Mouse (Mus musculus): ENCODE results near the gene Pofut1.
"Not testable (repeated sequence)": the region's sequence is repeated elsewhere in the genome, so short reads cannot be mapped to it uniquely, and the experiment has no call there.

The Pofut1 gene

DNA sequence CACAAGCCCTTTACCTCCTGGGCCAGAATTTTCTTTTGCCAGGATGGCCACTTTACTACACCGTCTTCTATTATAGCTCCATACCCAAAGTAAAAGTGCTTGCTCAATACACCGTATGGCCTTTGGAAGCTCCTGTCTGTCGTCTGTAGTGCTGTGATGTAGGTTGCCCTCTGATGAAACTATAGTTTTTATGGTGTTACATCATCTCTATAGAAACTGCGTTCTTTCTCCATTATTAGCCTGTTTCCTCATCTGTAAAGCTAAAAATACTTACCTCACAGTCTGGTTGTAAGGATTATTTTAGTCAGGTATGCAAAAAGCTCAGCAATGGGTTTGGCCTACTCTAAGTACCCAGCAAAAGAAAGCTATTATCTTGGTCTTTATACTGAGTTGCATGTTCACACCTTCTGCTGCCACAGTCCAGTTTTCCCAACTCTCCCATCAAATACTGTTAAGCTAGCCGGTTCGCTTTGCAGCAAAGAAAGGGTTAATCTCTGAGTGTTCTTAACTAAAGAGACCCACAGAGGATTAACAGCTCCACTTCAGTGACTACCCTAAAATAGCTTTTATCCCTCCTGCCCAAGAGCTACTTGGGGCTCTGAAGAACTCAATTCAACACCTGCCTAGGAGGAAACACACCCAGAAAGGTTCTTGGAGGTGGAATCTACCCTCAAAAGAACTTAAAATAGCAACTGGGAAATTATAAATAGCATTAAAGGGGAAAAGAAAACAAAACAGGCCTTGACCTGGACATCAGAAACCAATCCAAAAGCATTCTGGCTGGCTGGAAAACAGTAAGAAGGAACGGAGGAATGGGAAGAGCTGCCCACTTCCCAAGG lies 2.1 kb upstream of the Pofut1 start:
- DNase-seq (ENCODE audit: low read depth, low spot score), result no peak

DNA sequence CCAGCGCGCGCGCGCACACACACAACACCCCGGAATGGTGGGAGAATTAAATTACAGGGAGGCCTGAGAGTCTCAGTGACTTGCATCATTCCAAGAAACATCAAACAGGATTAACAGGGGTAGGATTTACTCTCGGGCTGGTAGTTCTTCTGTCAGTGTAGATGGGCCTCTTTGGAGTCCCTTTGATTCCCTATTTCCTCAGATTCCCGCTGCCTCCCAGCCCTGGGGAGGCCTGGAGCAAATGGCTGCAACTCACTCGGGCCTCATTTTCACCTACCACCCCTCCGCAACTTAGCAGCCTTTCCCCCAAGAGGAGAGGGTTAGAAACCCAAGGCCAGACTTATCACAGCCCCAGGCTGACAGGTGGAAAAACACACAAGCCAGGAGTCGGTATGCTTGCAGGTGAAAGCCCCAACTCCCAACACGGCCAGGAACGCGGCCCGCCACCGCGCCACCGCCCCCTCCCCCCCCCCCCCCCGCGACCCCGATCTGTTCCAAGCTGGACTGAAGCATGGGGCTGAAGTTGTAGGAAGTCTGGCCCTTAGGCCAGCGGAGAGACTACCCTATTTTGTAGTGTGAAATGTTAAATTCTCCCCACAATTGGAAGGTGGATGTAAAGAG lies 1.4 kb upstream of the Pofut1 start:
- DNase-seq (ENCODE audit: low read depth, low spot score), result peak; percentile 12

DNA sequence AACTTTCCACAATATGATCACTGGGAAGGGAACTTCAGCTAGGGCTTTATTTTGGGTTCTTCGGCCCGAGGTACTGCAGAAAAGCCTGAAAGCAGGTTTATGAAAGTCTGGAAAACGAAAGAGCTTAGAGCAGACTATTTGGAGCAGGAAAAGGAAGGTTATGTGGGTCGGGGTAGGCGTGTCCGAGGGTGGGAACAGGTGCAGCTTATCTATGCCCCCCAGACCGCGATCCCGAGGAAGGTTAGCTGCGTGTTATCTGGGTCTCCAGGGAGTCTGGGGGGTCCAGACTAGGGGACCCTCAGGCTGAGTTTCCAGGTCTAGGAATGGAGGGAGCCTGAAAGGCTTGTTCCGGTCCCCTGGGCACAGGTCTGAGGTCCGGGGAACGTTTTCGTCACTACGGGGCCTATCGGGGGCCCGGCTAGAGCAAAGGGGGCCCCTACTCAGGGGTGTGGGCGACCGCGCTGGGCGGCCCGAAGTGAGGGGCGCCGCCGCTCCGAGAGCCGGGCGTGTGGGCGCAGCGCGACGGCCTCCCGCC lies 565 bp upstream of the Pofut1 start:
- peak; percentile 13 for DNase-seq (ENCODE audit: low read depth, low spot score)

DNA sequence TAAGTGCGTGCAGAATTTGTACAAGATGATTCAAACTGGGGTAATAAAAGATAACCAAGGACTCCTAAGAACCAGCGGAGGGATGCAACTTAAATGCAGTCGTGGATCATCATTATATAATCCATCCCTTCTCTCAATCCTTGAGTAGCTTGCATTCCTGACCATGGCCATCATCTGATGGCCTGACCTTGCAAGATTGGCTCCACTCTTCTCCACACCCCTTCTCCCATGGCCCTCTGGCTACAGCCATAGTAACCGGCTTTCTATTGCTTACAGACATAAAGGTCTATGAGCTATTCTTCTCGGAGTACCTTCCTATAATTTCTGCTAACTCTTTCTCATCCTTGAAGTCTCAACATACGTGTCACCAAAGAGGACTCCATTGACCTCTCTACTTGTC lies 823 bp downstream of the Pofut1 start:
- DNase-seq (ENCODE audit: low read depth, low spot score), result no peak

DNA sequence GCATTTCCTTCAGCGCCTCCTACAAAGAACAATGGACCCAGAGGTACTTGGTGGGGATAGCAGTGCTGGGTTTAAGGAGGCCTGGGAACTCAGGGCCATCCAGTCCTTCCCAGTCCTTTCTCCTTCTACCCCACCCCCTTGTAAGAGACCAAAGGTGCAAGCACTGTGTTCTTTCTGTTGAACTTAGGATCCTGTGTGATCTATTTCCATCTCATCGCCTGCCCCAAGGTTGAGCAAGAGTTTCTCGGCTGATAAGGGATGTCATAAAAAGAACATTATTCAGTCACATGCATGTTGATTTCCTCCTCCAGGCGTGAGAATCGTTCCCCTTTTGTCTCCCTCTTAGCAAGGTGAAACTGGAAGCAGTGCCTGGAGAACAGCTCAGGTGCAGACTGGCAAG lies 8.4 kb downstream of the Pofut1 start:
- DNase-seq (ENCODE audit: low read depth, low spot score), result no peak

DNA sequence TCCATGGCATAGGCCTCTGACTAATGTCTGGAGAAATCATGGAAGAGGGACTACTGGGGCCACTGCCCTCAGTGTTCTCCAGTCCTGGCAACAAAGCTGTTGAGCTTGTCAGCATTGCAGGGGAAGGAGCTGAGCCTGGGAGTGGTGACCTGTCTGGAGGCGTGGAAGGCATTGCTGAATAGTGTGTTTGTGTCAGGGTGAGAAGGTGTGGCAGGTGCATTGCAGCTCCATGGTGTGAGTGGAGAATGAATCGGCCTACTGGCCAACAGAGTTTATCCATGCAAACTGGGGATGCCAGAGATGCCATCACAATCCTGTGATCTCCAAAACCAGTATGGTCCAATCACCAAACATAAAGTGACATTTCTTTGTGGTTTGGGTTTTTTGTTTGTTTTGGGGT lies 15.3 kb downstream of the Pofut1 start:
- no peak for DNase-seq (ENCODE audit: low read depth, low spot score)

DNA sequence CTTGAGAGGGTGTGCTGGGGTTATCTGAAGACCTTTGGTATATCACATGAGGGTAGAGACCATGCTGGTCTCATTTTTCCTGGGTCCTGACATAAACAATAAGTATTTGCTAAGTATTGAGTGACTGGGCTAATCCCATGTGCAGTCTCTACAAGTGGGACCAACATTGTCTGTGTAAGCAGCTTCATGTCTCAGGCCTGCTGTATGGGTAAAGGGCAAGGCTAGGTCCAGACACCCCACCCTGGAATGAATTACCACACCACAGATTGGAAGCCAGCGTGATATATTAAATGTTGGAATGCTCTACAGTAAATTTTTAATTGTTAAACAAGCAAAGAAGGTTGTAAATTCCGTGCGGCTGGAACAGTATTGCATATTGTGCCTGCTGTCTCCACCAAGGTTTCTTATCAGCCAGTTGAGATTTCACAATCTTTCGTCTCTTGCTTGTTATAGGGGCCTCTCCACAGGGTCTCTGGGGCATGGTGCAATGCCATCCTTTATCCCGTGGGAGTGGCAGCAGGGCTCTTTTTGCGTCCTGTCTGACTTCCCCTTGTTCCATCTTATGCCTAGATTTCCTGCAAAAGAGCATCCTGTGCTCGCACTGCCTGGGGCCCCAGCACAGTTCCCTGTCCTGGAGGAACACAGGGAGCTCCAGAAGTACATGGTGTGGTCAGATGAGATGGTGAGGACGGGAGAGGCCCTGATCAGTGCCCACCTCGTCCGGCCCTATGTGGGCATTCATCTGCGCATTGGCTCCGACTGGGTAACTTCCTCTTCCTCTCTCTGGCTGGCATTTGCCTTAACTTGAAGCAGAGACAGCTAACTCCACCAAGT lies 17.9 kb downstream of the Pofut1 start:
- no peak for DNase-seq (ENCODE audit: low read depth, low spot score)

DNA sequence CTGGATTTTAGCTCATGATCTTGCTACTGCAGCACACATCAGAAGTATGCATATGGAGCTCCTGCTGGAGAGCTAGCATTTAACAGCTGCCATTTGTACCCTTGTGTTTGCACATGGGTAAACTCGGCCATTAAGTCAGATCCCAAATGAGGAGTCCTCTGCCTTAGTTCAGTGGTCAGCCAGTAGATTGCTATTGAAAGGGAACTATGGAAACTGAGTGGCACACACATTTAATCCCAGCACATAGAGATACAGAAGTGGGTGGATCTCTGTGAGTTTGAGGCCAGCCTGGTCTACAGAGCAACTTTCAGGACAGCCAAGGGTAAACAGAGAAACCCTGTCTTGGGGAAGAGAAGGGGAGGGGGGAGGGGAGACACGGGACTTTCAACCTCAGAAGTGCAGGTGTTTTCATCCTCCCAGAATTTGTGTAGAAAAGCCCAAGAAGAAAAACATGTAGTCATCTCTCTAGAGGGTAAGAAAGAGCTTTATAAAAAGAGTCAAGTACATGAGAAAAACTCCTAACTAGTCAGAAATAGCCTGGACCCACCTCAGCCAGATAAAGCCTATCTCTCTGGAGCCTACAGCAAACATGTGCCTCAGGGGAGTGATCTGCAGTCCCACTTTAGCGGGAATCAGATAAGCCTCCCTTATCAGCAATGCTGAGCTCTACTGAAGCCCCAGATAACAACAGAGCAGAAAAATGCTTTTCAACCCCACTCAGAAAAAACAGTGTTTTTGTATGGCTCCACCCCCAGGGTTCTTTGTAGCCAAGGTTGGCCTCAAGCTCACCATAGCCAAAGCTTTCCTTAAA lies 18.7 kb downstream of the Pofut1 start:
- no peak for DNase-seq (ENCODE audit: low read depth, low spot score)

DNA sequence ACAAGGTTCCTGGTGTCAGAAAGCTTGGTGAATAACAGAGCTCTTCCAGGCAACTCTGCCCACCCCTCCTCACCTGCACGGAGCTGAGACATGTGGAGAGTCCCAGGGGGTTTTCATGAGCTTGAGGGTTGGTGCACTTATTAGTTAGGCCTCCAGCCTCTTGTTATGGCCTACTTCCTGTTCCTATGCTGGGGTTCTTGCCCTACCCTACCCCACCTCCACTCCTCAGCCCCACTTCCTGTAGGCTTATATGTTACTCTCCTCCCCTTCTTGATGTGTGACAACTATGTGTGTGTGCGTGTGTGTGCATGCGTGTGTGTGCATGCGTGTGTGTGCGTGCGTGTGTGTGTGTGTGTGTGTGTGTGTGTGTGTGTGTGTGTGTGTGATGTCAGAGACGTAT lies 21.7 kb downstream of the Pofut1 start:
- DNase-seq (ENCODE audit: low read depth, low spot score), result no peak

DNA sequence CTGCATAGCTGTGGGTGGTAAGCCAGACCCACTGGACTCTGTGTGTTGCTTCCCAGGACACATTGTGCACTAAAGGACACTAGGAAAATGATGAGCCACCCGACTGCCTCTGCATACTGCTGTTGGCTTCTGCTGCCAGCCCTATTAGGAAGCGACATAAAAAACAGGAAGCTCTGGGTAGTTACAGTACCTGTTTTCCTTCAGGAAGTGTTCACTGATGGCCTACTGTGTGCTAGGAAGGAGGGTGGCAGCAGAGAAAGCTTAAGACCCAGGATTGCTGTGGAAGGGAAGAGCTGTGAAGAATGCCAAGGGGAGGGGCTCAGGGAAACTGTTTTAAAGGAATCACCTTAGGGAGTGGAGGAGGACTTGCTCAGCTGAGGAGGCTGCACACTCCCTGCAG lies 26.0 kb downstream of the Pofut1 start:
- no peak for DNase-seq (ENCODE audit: low read depth, low spot score)

DNA sequence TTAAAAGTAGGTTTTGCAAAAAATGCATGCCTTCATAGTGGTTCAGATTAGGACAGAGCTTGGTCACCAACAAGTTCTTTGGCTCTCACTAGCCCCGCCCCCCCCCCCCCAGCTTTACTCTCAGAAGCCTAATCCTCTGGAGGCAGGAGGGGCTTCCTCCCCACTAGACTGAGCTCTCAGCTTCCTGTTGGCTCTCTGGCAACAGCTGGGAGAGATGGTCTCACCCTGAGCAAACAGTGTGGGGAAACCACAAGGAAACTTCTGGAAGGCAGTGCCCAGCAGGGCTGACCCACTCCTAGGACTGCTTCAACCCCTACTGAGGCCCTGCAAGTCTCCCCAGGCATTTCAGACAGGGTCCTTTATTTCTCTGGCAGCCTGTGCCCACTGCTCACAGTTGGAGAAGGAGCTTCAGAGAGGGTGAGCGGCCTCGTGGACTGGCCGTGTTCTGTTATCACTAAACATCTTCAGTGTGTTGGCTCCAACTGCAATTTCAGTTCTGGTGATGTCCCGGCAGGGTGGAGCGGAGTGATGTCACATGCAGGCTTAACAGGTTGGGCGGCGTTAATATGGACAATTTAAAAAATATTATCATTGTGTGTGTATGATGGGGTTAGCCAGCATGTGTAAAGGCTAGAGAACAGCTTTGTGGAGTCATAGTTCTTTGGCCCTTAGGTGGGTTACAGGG lies 29.0 kb downstream of the Pofut1 start:
- DNase-seq (ENCODE audit: low read depth, low spot score), result not testable (repeated sequence)

DNA sequence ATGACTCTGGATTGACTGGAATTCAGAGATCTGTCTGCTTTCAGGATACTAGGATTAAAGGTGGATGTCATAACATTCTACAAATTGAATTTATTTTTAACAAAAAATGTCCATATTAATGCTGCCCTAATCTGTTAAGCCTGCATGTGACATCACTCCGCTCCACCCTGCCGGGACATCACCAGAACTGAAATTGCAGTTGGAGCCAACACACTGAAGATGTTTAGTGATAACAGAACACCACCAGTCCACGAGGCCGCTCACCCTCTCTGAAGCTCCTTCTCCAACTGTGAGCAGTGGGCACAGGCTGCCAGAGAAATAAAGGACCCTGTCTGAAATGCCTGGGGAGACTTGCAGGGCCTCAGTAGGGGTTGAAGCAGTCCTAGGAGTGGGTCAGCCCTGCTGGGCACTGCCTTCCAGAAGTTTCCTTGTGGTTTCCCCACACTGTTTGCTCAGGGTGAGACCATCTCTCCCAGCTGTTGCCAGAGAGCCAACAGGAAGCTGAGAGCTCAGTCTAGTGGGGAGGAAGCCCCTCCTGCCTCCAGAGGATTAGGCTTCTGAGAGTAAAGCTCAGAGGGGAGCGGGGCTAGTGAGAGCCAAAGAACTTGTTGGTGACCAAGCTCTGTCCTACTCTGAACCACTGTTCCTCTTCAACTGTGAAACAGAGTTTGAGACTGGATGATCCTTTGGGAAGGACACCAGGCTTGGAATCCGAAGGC lies 33.0 kb downstream of the Pofut1 start:
- DNase-seq (ENCODE audit: low read depth, low spot score), result not testable (repeated sequence)

DNA sequence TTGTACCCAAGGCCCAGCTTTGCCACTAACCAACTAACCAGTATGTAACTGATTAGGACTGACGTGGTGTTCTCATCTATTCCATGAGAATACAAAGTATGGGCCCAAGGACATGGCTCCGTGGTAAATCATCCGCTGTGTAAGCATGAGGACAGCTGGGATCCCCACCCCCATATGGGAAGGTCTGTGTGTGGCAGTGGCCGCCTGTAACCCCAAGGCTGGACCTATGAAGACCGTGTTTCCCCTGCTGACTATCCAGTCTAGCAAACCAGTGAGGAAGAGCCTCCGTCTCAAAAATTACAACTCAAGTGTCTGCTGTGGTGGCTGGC lies 33.5 kb downstream of the Pofut1 start:
- no peak for DNase-seq (ENCODE audit: low read depth, low spot score)

DNA sequence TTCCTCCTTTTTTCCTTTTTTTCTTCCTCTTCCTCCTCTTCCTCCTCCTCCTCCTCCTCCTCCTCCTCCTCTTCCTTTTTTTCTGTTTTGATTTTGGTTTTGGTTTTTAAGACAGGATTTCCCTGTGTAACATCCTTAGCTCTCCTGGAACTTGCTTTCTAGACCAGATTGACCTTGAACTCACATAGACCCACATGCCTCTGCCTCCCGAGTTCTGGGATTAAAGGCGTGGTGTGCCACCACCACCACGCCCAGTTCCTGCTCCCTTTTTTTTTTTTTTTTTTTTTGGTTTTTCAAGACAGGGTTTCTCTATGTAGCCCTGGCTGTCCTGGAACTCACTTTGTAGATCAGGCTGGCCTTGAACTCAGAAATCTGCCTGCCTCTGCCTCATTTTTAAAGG lies 34.2 kb downstream of the Pofut1 start:
- DNase-seq (ENCODE audit: low read depth, low spot score), result not testable (repeated sequence)

DNA sequence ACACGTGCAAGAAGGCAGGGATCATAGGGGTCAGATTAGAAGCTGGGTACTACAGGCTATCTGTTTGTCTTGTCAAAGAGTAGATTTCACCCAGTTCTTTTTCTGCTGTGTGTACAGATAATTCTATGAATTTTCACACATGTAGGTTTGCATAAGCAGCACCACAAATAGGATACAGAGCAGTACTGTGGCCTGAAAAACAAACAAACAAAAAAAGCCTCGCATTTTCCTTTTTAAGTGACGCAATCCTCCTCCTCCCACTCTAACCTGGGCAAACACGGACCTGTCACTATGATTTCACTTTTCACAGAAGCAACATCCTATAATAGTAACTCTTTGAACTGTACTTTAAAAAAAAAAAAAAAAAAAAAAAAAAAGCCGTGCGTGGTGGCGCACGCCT lies 35.1 kb downstream of the Pofut1 start:
- DNase-seq (ENCODE audit: low read depth, low spot score), result no peak

DNA sequence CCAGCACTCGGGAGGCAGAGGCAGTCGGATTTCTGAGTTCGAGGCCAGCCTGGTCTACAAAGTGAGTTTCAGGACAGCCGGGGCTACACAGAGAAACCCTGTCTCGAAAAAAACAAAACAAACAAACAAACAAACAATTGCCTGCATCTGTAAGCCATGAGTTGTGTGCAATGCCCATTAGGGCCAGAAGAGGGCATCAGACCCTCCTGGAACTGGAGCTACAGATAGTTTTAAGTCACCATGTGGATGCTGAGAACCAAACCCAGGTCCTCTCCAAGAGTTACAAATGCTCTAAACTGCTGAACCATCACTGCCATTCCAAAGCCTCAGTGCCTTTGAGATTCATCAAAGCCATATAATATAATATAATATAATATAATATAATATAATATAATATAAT lies 35.5 kb downstream of the Pofut1 start:
- DNase-seq (ENCODE audit: low read depth, low spot score), result not testable (repeated sequence)

DNA sequence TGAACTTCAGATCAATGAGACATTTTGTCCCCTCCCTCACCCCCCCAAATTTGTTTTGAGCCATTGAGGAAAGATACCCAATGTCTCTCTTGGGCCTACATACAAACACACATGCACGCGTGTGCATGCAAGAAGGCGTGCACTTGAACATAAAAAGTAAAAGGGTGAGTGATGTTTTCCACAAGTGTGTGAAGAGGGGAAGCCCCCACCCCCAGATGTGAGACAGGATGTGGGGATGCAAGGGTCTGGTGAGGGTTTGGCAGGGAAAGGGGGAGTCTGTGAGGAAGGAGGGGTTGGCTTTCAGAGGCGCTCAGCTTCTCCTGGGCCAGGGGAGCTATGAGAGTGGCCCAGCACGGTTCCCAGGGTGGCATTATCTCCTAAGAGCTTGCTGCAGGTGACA lies 37.0 kb downstream of the Pofut1 start:
- no peak for DNase-seq (ENCODE audit: low read depth, low spot score)

DNA sequence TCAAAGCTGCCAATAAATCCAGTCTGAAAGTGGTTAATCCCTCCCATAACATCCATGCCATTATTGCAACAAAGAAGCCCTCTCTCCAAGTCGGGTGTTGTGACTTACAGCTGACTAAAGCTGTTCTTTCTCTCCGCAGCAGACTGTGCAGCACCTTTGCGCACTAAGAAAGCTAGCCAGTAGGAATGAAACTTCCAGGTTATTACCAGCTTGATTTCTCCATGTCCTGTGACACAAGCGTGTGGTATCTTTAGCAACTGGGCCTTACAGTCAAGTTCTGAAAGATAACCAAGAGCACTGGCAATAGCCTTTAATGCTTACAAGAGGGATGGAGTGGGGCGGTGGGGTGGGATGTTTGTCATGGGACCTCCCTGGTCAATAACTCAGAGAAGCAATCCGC lies 42.6 kb downstream of the Pofut1 start:
- no peak for DNase-seq (ENCODE audit: low read depth, low spot score)

DNA sequence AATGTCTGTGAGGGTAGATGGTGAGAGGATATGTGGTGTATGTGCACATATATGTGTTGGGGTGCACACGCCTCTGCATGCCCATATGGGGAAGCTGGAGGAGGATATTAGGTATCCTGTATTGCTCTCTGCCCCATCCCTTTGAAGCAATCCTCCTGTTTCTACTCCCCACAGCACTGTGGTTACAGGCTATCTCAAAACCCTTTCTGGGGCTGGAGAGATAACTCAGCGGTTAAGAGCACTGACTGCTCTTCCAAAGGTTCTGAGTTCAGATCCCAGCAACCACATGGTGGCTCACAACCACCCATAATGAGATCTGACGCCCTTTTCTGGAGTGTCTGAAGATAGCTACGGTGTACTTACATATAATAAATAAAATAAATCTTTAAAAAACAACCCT lies 45.2 kb downstream of the Pofut1 start:
- no peak for DNase-seq (ENCODE audit: low read depth, low spot score)

DNA sequence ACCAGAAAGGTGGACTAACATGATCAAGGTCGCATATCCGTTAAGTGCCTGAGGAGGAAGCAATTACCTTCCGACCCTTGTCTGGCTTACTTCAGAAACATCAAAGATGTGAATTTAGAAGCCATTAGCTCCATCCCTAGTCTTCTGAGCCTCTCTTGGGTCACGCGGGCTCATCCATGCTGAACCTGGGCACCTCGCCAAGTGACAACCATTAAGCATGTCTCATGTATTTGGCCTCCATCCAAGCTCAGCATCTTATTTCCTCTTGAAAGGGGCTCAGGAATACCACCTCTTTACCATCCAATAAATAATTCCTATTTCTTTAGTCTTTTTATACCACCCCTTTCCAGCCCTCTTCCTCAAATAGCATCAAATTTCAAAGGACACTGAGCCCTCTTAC lies 46.5 kb downstream of the Pofut1 start:
- DNase-seq (ENCODE audit: low read depth, low spot score), result peak; percentile 38
